Mouse (Mus musculus): ENCODE results near the gene Gpnmb. TPM values are rescaled to one million over a fixed set of nuclear protein-coding genes. Genes with fewer than 3 reads are reported as not detected.

The Gpnmb gene
- polyA plus RNA-seq, 1 experiment from 2014 or later: 0.23 TPM

- Histone ChIP-seq H3K4me3 (ENCODE audit: low read length) (no peak overlapping the region), H3K4me2 (ENCODE audit: low read length) (no peak overlapping the region), H3K27ac (ENCODE audit: low read depth, low read length) (no peak overlapping the region), H3K4me1 (ENCODE audit: control insufficient read depth, insufficient read depth, low read depth, low read length) (no peaks in the 10 kb centered on the region), H3K27me3 (replicated peaks; ENCODE audit: control insufficient read depth, insufficient read depth, low read length) (no peaks in the 10 kb centered on the region), H3K36me3 (ENCODE audit: control insufficient read depth, insufficient read depth, low read length) (no peaks in the 10 kb centered on the region), H3K9me3 (ENCODE audit: control insufficient read depth, low read length) (no peaks in the 10 kb centered on the region), H3K9ac (ENCODE audit: low read depth, low read length) (no peak overlapping the region)
- no peak for ATAC-seq
- WGBS: 83% methylated on average over 8 of the region's 8 CpGs
These were observed 10.6 kb downstream of the Gpnmb start for GRCm38 (mm10) chr6:49046976-49047375.

- ATAC-seq: no peak
- no peaks in the 10 kb centered on the region for H3K27me3 ChIP-seq (replicated peaks; ENCODE audit: control insufficient read depth, insufficient read depth, low read length)
- H3K4me1 ChIP-seq (ENCODE audit: control insufficient read depth, insufficient read depth, low read depth, low read length): no peaks in the 10 kb centered on the region
- no peaks in the 10 kb centered on the region for H3K9me3 ChIP-seq (ENCODE audit: control insufficient read depth, low read length)
- no peak overlapping the region for H3K9ac ChIP-seq (ENCODE audit: low read depth, low read length)
- WGBS: 87% methylated on average over 10 of the region's 10 CpGs
- no peak overlapping the region for H3K4me2 ChIP-seq (ENCODE audit: low read length)
- no peak overlapping the region for H3K27ac ChIP-seq (ENCODE audit: low read depth, low read length)
- H3K4me3 ChIP-seq (ENCODE audit: low read length): no peak overlapping the region
- no peaks in the 10 kb centered on the region for H3K36me3 ChIP-seq (ENCODE audit: control insufficient read depth, insufficient read depth, low read length)
These were observed 11.5 kb downstream of the Gpnmb start for GRCm38 (mm10) chr6:49047848-49048247.

DNA sequence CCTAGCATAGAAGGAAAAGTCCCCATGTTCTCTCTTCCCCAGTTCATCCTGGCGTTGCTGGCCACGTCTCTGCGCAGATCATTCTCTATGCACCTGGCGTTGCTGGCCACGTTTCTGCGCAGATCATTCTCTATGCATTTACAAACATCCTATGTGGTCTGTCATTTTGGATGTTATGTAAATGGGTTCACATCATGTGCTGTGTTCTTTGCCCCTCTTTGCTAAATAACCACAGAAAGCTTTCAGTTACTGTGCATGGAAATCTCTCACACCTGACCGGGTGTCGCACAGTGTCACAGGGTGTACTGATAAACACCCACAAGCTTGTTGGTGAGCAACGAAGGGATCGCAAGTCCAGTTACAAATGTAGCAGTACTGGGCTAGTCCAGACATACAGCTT lies 12.0 kb downstream of the Gpnmb start:
- ATAC-seq: no peak
- H3K4me3 ChIP-seq (ENCODE audit: low read length): no peak overlapping the region
- H3K9ac ChIP-seq (ENCODE audit: low read depth, low read length): no peak overlapping the region
- no peaks in the 10 kb centered on the region for H3K36me3 ChIP-seq (ENCODE audit: control insufficient read depth, insufficient read depth, low read length)
- 92% methylated on average over 10 of the region's 10 CpGs for WGBS
- no peaks in the 10 kb centered on the region for H3K27me3 ChIP-seq (replicated peaks; ENCODE audit: control insufficient read depth, insufficient read depth, low read length)
- H3K27ac ChIP-seq (ENCODE audit: low read depth, low read length): no peak overlapping the region
- no peaks in the 10 kb centered on the region for H3K4me1 ChIP-seq (ENCODE audit: control insufficient read depth, insufficient read depth, low read depth, low read length)
- H3K9me3 ChIP-seq (ENCODE audit: control insufficient read depth, low read length): no peaks in the 10 kb centered on the region
- H3K4me2 ChIP-seq (ENCODE audit: low read length): no peak overlapping the region

- Histone ChIP-seq H3K9ac (ENCODE audit: low read depth, low read length) (no peak overlapping the region), H3K4me2 (ENCODE audit: low read length) (no peak overlapping the region), H3K4me3 (ENCODE audit: low read length) (no peak overlapping the region), H3K4me1 (ENCODE audit: control insufficient read depth, insufficient read depth, low read depth, low read length) (peaks cover 9% of the 10 kb centered on the region), H3K9me3 (ENCODE audit: control insufficient read depth, low read length) (no peaks in the 10 kb centered on the region), H3K27me3 (replicated peaks; ENCODE audit: control insufficient read depth, insufficient read depth, low read length) (no peaks in the 10 kb centered on the region), H3K36me3 (ENCODE audit: control insufficient read depth, insufficient read depth, low read length) (no peaks in the 10 kb centered on the region), H3K27ac (ENCODE audit: low read depth, low read length) (no peak overlapping the region)
- no peak for ATAC-seq
- 75% methylated on average over 11 of the region's 11 CpGs for WGBS
These were observed 14.5 kb downstream of the Gpnmb start for GRCm38 (mm10) chr6:49050677-49051410.

- peaks cover 12% of the 10 kb centered on the region for H3K4me1 ChIP-seq (ENCODE audit: control insufficient read depth, insufficient read depth, low read depth, low read length)
- no peaks in the 10 kb centered on the region for H3K9me3 ChIP-seq (ENCODE audit: control insufficient read depth, low read length)
- H3K9ac ChIP-seq (ENCODE audit: low read depth, low read length): no peak overlapping the region
- H3K27ac ChIP-seq (ENCODE audit: low read depth, low read length): no peak overlapping the region
- ATAC-seq: no peak
- no peak overlapping the region for H3K4me3 ChIP-seq (ENCODE audit: low read length)
- H3K36me3 ChIP-seq (ENCODE audit: control insufficient read depth, insufficient read depth, low read length): no peaks in the 10 kb centered on the region
- no peaks in the 10 kb centered on the region for H3K27me3 ChIP-seq (replicated peaks; ENCODE audit: control insufficient read depth, insufficient read depth, low read length)
- 73% methylated on average over 5 of the region's 5 CpGs for WGBS
- H3K4me2 ChIP-seq (ENCODE audit: low read length): no peak overlapping the region
These were observed 15.8 kb downstream of the Gpnmb start for GRCm38 (mm10) chr6:49052191-49052590.

DNA sequence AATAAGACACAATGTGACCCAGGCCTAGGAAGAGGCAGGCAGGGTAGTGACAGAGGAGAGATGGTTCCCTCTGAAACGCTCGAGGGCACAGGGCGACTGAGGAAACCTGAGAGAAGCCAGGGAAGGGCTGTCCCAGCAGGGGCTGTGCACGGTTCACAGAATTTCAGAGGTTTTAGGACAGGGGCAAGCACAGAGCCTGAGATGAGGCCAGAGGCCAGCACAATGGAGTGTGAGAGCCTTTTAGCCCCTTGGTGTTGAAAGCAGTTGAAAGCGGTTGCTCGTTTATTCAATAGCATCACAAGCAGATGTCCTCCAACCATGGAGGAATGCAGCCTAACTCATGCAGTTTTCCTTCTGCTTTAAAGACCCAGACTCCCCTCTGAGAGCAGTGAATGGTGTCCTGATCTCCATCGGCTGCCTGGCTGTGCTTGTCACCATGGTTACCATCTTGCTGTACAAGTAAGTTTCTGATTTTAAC lies 18.9 kb downstream of the Gpnmb start:
- 3% methylated on average over 7 of the region's 7 CpGs for WGBS
- Histone ChIP-seq H3K4me1 (ENCODE audit: control insufficient read depth, insufficient read depth, low read depth, low read length) (peaks cover 12% of the 10 kb centered on the region), H3K4me2 (ENCODE audit: low read length) (peak overlapping the region; percentile 29; the same call in 1 of the 2 replicates), H3K27ac (ENCODE audit: low read depth, low read length) (peak overlapping the region; percentile 46), H3K9ac (ENCODE audit: low read depth, low read length) (peak overlapping the region; percentile 19), H3K4me3 (ENCODE audit: low read length) (no peak overlapping the region), H3K9me3 (ENCODE audit: control insufficient read depth, low read length) (no peaks in the 10 kb centered on the region), H3K27me3 (replicated peaks; ENCODE audit: control insufficient read depth, insufficient read depth, low read length) (no peaks in the 10 kb centered on the region), H3K36me3 (ENCODE audit: control insufficient read depth, insufficient read depth, low read length) (no peaks in the 10 kb centered on the region)
- ATAC-seq: peak; percentile 82

DNA sequence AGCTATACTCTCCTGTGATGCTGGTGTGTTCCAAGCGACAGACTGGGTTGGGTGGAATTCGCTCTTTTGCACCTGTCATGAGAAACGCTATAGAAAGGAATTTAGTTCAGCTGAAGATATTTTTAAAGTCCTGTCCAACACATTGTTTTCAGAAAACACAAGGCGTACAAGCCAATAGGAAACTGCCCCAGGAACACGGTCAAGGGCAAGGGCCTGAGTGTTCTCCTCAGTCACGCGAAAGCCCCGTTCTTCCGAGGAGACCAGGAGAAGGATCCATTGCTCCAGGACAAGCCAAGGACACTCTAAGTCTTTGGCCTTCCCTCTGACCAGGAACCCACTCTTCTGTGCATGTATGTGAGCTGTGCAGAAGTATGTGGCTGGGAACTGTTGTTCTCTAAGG lies 19.7 kb downstream of the Gpnmb start:
- Histone ChIP-seq H3K27ac (ENCODE audit: low read depth, low read length) (no peak overlapping the region), H3K4me3 (ENCODE audit: low read length) (no peak overlapping the region), H3K36me3 (ENCODE audit: control insufficient read depth, insufficient read depth, low read length) (no peaks in the 10 kb centered on the region), H3K4me2 (ENCODE audit: low read length) (no peak overlapping the region), H3K9me3 (ENCODE audit: control insufficient read depth, low read length) (no peaks in the 10 kb centered on the region), H3K27me3 (replicated peaks; ENCODE audit: control insufficient read depth, insufficient read depth, low read length) (no peaks in the 10 kb centered on the region), H3K4me1 (ENCODE audit: control insufficient read depth, insufficient read depth, low read depth, low read length) (peaks cover 12% of the 10 kb centered on the region), H3K9ac (ENCODE audit: low read depth, low read length) (no peak overlapping the region)
- no peak for ATAC-seq
- WGBS: 50% methylated on average over 9 of the region's 9 CpGs

DNA sequence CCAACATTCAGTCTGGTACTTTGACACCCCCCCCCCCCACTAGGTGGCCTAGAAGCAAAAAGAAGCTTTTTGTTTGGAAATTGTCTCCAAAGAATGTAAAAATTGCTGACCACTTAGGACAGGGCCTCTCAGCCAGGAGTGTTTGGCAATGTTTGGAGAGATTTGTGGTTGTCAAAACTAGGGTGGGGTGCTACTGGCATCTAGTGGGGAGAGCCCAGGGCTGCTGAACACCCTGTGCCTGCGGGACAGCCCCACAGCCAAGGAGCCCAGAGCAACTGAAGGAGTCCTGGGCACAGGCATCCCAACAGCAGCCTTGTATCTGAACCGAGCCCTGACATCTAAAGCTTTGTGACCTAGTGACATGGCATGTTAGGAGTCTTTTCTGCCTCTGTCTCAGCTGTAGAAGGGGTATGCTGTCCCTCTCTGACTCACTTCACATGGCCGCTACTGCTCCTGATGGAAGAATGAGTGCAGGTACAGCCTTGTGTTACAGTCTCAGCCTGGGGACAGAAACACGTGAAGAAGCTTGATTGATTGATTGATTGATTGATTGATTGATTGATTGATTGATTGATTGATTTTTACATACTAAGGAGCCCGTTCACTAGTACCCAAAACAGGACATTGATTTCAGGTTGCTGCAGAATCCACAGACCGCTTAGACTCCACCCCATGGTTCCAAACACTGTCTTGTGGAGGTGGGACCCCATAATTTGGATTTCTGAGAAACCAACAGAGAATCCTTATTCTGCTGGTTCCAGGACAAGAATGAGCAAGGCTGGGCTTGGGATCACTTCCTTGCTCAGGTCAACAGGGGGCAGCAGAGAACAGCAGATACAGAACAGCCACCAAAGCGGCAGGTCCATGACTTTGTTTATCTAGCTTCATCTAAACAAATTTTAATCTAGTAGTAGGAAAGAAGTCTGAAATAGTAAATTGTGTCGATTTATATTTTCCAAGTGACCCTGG lies 21.0 kb downstream of the Gpnmb start:
- no peaks in the 10 kb centered on the region for H3K9me3 ChIP-seq (ENCODE audit: control insufficient read depth, low read length)
- 34% methylated on average over 8 of the region's 8 CpGs for WGBS
- no peak overlapping the region for H3K9ac ChIP-seq (ENCODE audit: low read depth, low read length)
- no peak overlapping the region for H3K4me2 ChIP-seq (ENCODE audit: low read length)
- H3K36me3 ChIP-seq (ENCODE audit: control insufficient read depth, insufficient read depth, low read length): no peaks in the 10 kb centered on the region
- ATAC-seq: peak; percentile 55; the same call in 1 of the 2 replicates
- peaks cover 12% of the 10 kb centered on the region for H3K4me1 ChIP-seq (ENCODE audit: control insufficient read depth, insufficient read depth, low read depth, low read length)
- H3K27me3 ChIP-seq (replicated peaks; ENCODE audit: control insufficient read depth, insufficient read depth, low read length): no peaks in the 10 kb centered on the region
- H3K4me3 ChIP-seq (ENCODE audit: low read length): no peak overlapping the region
- no peak overlapping the region for H3K27ac ChIP-seq (ENCODE audit: low read depth, low read length)

DNA sequence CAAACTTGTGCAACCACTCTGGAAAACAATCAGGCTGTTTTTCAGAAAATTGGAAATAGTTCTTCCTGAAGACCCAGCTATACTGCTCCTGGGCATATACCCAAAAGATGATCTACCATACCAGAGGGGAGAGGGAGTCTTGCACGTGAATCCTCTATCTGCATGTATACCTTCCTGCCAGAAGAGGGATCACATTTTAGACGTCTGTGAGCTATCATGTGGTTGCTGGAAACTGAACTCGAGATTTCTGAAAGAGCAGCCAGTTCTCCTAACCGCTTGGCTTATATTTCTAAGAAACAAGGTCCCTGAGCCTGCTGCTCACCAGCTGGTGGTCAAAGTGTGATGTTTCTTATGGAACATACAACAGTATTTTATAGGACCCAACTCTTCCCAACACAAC lies 32.0 kb downstream of the Gpnmb start:
- Histone ChIP-seq H3K27ac (ENCODE audit: low read depth, low read length) (no peak overlapping the region), H3K36me3 (ENCODE audit: control insufficient read depth, insufficient read depth, low read length) (no peaks in the 10 kb centered on the region), H3K9me3 (ENCODE audit: control insufficient read depth, low read length) (no peaks in the 10 kb centered on the region), H3K4me3 (ENCODE audit: low read length) (no peak overlapping the region), H3K4me1 (ENCODE audit: control insufficient read depth, insufficient read depth, low read depth, low read length) (no peaks in the 10 kb centered on the region), H3K9ac (ENCODE audit: low read depth, low read length) (no peak overlapping the region), H3K4me2 (ENCODE audit: low read length) (no peak overlapping the region), H3K27me3 (replicated peaks; ENCODE audit: control insufficient read depth, insufficient read depth, low read length) (no peaks in the 10 kb centered on the region)
- WGBS: 44% methylated on average over 4 of the region's 4 CpGs
- ATAC-seq: no peak

Measured in hindbrain, embryonic 16.5 days (tissue).